Mouse (Mus musculus): ENCODE measurements at regions not wholly inside any gene's neighbourhood (a gene's known extent, or its start where the extent isn't known, plus 50 kb on each side); places are given as distances from the start of the nearest gene placed in this dataset.

DNA sequence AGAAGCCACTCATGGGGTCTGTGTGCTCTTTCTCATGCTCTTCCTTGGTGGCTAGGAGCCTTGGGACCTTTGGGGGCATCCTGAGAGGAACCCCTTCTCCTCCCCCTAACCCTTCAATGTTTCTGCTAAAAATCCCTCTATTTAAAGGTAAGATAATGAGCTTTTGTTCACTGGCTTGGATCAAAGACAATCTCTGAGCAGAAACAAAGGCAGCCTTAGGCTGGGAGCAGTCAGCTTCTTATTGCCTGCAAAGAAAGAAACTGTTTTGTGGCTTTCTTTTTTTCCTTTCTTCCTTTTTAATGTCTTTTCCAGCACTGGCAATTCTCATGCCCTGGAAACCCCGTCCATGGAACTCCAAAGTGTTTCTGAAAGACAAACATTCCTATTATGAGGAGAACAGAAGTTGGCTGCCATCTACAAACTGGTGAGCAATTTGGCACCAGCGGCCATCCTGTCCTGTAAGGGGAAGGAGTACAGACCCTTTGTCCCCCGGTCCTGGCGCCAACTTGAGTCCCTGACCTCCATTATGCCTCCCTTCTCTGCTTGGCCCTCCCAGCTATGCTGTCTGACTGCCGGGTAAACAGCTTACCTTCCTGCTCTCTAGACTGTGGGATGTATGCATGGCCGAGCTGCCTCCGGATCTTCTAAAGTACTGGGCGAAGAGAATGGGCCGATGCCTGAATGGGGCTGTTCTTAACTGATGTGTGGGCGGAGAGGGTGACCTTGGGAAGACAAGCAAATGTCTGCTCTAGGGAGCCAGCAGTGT, 56.4 kb upstream of the Pabpc6 start:
- TF ChIP-seq CTCF (IDR thresholded peaks at IDR 0.05; ENCODE audit: insufficient read depth, low read length) (no peak), POLR2A (IDR thresholded peaks at IDR 0.05; ENCODE audit: borderline replicate concordance, extremely low read depth, low read depth, low read length) (no peak)

Data from lung, adult 2 months (tissue).